Mouse (Mus musculus): ENCODE data around the gene Lkaaear1.

Lkaaear1 gene

GRCm38 (mm10) chr2:181657441-181657840 lies 40.8 kb downstream of the Lkaaear1 start:
- DNase-seq (ENCODE audit: low read depth, low spot score) = no peak

DNA sequence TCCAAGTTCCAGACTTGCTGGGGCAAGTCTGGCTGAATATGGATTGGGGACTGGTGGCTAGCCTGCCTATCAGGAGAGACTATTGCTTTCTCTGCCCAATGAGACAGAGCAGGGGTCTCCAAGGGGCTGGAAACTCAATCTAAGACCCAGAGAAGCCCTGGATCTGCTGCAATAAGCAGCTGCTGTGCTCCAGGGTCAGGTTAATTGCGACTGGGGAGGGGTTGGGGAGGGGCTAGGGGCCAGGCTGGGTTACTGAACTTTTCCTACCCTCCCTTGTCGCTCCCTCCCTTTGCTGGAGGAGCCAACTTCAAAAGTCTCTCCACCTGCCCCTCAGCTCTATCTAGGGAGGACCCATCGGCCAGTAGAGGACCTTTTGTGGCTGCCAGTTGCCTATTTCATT lies 41.5 kb downstream of the Lkaaear1 start, which contains the start of gene Gm29797:
Gm29797 (plus strand) TSS at position 301 of the 400 bp plus-strand sequence.
- no peak for DNase-seq (ENCODE audit: low read depth, low spot score)

DNA sequence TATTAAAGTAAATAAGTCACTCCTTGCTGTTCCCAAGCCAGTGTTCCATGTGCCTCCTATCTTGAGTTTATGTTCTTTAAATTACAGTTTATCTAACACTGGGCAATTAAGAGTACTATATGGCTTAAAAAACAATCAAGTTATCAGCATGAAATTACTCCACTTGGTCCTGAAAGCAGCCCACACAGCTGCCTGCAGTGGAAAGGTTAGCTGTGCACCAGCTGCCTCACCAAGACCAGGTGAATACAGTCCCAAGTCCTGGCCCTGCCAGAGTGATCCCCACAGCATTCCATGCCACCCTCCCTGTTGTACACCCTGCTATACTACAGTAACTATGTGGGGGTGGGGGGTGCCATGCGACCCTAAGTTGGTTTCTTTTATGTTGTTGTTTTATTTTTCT lies 44.7 kb downstream of the Lkaaear1 start:
- DNase-seq (ENCODE audit: low read depth, low spot score) = no peak

DNA sequence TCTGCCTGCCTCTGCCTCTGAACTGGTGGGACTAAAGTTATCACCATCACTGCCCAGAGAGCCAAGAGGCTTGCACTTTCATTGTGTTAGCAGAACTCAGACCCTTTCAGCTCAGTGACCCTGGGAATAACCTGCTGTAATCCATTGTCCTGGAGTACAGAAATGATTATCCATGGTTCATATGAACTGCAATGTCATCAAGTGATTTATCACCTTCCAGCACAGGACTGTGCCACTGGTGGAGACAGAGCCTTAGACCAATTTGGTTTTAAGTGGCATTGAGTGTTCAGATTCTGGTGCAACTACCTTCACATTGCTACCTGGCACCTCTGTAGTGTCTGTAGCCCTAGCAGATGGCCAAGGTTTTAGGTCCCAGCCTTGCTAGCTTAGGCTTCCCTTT lies 45.2 kb downstream of the Lkaaear1 start:
- no peak for DNase-seq (ENCODE audit: low read depth, low spot score)

DNA sequence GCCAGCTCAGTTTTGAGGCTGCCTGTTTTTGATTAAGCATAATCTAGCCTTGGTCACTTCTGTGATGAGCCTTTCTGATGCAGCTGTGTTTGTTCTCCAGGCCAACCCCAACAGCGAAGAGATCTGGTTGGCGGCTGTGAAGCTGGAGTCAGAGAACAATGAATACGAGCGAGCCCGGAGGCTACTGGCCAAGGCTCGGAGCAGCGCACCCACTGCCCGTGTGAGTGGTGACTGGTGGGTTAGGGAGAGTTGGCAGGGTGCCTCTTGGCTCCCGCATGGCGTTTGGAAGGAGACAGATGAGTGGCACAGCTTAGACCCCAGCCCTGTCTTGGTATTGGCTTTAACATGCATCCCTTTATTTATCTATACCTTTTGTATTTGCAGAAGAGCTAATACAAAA lies 49.3 kb downstream of the Lkaaear1 start:
- DNase-seq (ENCODE audit: low read depth, low spot score) = no peak

All from CD4-positive helper T cell, adult 2 months (primary cell).